Comparison of ENCODE assay signal across 11 mouse cellular contexts in genomic region chr3:153248029-153248428, GRCm38 (mm10).
DNase-seq lines count a peak whose midpoint lies in the region; ATAC-seq and TF ChIP-seq lines count a peak whose summit lies in the region.
"Had no signal": no experiment of that assay in that cellular context is flagged by ENCODE, and none has a peak within 500 bp of the region (broad histone marks: within the 10 kb centered on the region; RNA-seq: fewer than 3 reads in every experiment).

No protein-coding gene starts in this region.

- TF ChIP-seq EP300 in stomach, postnatal 0 days (optimal IDR thresholded peaks at IDR 0.05) = no peak

- WGBS in stomach, postnatal 0 days = 41% methylated on average over 4 of the region's 4 CpGs
- whole genome bisulfite sequencing in midbrain, embryonic 10.5 days = 39% methylated on average over 4 of the region's 4 CpGs

- TF ChIP-seq POLR2A in testis, adult 2 months (IDR thresholded peaks at IDR 0.05; ENCODE audit: control insufficient read depth, low read depth, low read length) = no peak

- no peaks in the 10 kb centered on the region for H3K9me3 ChIP-seq in stomach, postnatal 0 days (ENCODE audit: control insufficient read depth, low read length)
- H3K9me3 ChIP-seq in midbrain, embryonic 10.5 days (replicated peaks) = no peaks in the 10 kb centered on the region
- H3K9me3 ChIP-seq: heart, embryonic 15.5 days had no signal

- H3K4me1 ChIP-seq in testis, adult 2 months (ENCODE audit: control insufficient read depth, insufficient read depth, low read length) = no peaks in the 10 kb centered on the region
- H3K4me1 ChIP-seq in stomach, postnatal 0 days (replicated peaks; ENCODE audit: control insufficient read depth, insufficient read depth) = no peaks in the 10 kb centered on the region
- peaks cover 4% of the 10 kb centered on the region; the same call in 1 of the 2 replicates for H3K4me1 ChIP-seq in midbrain, embryonic 10.5 days
- H3K4me1 ChIP-seq: heart, embryonic 15.5 days had no signal

- DNase-seq in cerebellum, postnatal 10 days = peak; percentile 47 to 55
- DNase-seq in cerebellum, adult 9-10 months = no peak
- no peak for DNase-seq in layer of hippocampus, adult 2 months (ENCODE audit: low spot score in 2 of 2)
- no peak for DNase-seq in layer of hippocampus, adult 18-20 months (ENCODE audit: low spot score in 2 of 2)
- no peak for DNase-seq in testis, postnatal 14 days (ENCODE audit: low spot score)
- DNase-seq in stomach, postnatal 0 days (ENCODE audit: low spot score) = no peak
- DNase-seq in midbrain, embryonic 10.5 days (ENCODE audit: low spot score) = no peak
- DNase-seq: kidney, adult 8-10 months; lung, postnatal 4 days had no signal

- peak; percentile 70 for TF ChIP-seq CTCF in layer of hippocampus, adult 2 months (conservative IDR thresholded peaks at IDR 0.05)
- peak; percentile 28; the same call in 1 of the 2 replicates for TF ChIP-seq CTCF in testis, adult 2 months (IDR thresholded peaks at IDR 0.05; ENCODE audit: control insufficient read depth, insufficient read depth, insufficient replicate concordance, low read depth, low read length)
- TF ChIP-seq CTCF in stomach, postnatal 0 days (IDR thresholded peaks at IDR 0.05; ENCODE audit: low read depth) = peak; percentile 51

- H3K4me3 ChIP-seq in layer of hippocampus, adult 2 months = no peak overlapping the region
- H3K4me3 ChIP-seq in testis, adult 2 months (ENCODE audit: control insufficient read depth, low read depth, low read length) = no peak overlapping the region
- H3K4me3 ChIP-seq in stomach, postnatal 0 days (ENCODE audit: low read depth, low read length) = no peak overlapping the region
- no peak overlapping the region for H3K4me3 ChIP-seq in midbrain, embryonic 10.5 days
- H3K4me3 ChIP-seq: heart, embryonic 15.5 days had no signal

- no peaks in the 10 kb centered on the region for H3K36me3 ChIP-seq in testis, adult 2 months (ENCODE audit: control insufficient read depth, insufficient read depth, low read length)
- H3K36me3 ChIP-seq in stomach, postnatal 0 days (ENCODE audit: control insufficient read depth, insufficient read depth, low read length) = no peaks in the 10 kb centered on the region
- H3K36me3 ChIP-seq in midbrain, embryonic 10.5 days = no peaks in the 10 kb centered on the region
- H3K36me3 ChIP-seq: heart, embryonic 15.5 days had no signal

- H3K9ac ChIP-seq in stomach, postnatal 0 days (ENCODE audit: low read length) = no peak overlapping the region
- H3K9ac ChIP-seq: heart, embryonic 15.5 days had no signal

- H3K27ac ChIP-seq in layer of hippocampus, adult 2 months = no peak overlapping the region
- H3K27ac ChIP-seq in testis, adult 2 months (ENCODE audit: control insufficient read depth, insufficient read depth, low read depth, low read length) = no peak overlapping the region
- no peak overlapping the region for H3K27ac ChIP-seq in stomach, postnatal 0 days (replicated peaks)
- H3K27ac ChIP-seq in midbrain, embryonic 10.5 days (replicated peaks) = no peak overlapping the region
- H3K27ac ChIP-seq: heart, embryonic 15.5 days had no signal

- no peak overlapping the region for H3K4me2 ChIP-seq in stomach, postnatal 0 days (replicated peaks; ENCODE audit: low read depth)
- H3K4me2 ChIP-seq: heart, embryonic 15.5 days had no signal

- ATAC-seq in stomach, postnatal 0 days (ENCODE audit: low FRiP score, low TSS enrichment) = no peak

- H3K27me3 ChIP-seq in testis, adult 2 months (ENCODE audit: control insufficient read depth, insufficient read depth, low read length) = no peaks in the 10 kb centered on the region
- no peaks in the 10 kb centered on the region for H3K27me3 ChIP-seq in stomach, postnatal 0 days (ENCODE audit: control insufficient read depth, insufficient read depth, low read length)
- no peaks in the 10 kb centered on the region for H3K27me3 ChIP-seq in midbrain, embryonic 10.5 days (ENCODE audit: low read depth, poor library complexity, severe bottlenecking)
- H3K27me3 ChIP-seq: heart, embryonic 15.5 days had no signal

Comparison
In these comparisons a context has a peak if more than half of its experiments do, and no peak if none do; other contexts are left out.
1. DNase-seq: peak in cerebellum, postnatal 10 days (2 of 2); none in cerebellum, adult 9-10 months (single experiment), layer of hippocampus, adult 2 months (0 of 2), layer of hippocampus, adult 18-20 months (0 of 2), testis, postnatal 14 days (single experiment), stomach, postnatal 0 days (single experiment) and midbrain, embryonic 10.5 days (single experiment).
2. Peak in every context shown above with its lines, with median percentiles within 50 percentile points of each other: CTCF ChIP-seq.